Mouse (Mus musculus): ENCODE data around the gene Krtap5-1. TPM values are rescaled to one million over a fixed set of nuclear protein-coding genes. Genes with fewer than 3 reads are reported as not detected.
"Not testable (repeated sequence)": the region's sequence is repeated elsewhere in the genome, so short reads cannot be mapped to it uniquely, and the experiment has no call there.

Krtap5-1 gene
- total RNA-seq (2021), result not detected
- long read RNA-seq, experiment 1, result 0 reads
- long read RNA-seq, experiment 2, result 0 reads

DNA sequence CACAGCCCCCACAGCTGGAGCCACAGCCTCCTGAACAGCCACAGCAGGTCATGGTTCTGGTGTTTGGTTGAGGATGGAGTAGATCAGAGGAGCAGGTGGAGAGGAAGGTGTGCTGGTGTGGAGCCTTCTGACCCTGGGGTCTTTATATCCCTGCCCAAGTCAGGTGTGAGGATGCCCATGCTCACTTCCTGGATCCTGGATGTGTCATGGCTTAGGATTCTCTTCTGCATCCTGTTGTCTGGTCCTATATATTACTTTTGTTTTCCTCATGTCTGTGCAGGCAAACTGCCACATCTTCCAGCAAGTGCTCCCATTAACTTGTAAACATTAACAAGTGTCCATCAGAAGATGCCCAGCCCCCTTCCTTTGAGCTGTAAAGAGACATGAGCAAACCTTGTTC lies at the start of gene Krtap5-1:
Gene Krtap5-1 (minus strand): TSS at position 101 of the 400 bp plus-strand sequence.
- DNase-seq; intact Hi-C loops (cut with DNase I; ENCODE audit: low total_unique reads): not testable (repeated sequence)

- intact Hi-C loops (cut with DNase I; ENCODE audit: low total_unique reads), result no loop called here
- no peak for DNase-seq
Observed at GRCm38 (mm10) chr7:142342247-142342640, 45.3 kb upstream of the Krtap5-1 start.

DNA sequence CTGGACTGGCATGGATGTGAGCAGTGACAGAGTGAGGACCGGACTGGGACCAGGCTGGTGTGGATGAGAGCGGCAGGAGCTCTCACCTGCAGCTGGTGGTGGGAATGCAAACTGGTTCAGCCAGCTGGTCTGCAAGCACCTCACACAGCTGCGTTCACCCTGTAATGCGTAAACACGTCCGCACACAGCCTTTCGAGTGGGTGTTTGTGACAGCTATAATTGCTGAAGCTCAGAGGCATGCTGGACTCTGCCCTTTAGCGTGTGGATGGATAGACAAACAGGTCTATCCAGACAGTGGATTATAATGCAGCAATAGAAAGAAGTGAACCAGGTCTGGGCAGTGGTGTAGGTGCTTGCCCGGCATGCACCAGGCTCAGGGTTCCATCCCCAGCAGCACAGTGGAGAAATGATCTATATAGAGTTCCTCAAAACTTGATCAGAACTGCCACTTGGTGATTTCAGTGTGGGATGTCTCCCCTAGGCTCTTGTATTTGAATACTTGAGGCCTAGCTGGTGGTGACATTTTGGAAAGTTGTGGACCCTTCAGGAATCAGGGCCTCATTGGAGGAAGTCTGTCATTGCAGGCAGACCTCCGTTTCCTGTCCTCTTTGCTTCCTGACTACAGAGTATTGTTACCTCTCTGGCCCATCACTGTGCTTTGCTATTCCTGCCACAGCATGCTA lies 44.8 kb upstream of the Krtap5-1 start:
- intact Hi-C loops (cut with DNase I; ENCODE audit: low total_unique reads), result no loop called here
- DNase-seq, result no peak

DNA sequence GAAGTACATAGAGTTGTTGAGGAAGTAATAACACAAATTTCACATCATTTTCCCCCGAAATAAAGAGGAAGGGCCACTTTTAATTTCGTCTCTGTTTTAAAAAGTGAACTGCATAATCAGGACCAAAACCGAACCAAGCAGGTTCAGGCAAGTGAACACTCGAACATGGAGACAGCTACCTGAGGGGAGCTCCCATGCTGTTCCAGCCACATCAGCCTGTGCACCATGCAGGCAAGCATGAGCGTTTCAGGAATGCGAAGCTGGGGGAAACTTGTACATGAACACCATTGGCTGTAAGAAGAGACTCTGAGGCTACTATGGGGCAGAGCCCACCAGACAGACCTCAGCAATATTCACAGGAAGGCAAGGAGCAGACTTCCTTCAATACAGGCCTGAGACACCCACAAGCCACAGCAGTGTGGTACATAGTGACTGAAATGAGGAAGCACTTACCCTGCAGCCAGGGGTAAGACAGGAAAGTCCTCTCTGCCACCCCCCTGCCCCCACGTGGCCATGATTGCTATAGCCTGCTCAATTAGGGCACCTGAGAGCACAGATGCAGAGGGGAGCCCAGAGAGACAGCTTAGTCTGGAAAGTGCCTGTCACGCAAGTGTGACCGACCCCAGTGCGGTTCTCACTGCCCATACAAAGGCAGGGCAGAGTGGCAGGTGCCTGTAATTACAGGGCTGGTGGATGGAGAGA lies 43.5 kb upstream of the Krtap5-1 start:
- intact Hi-C loops (cut with DNase I; ENCODE audit: low total_unique reads), result no loop called here
- DNase-seq, result no peak

DNA sequence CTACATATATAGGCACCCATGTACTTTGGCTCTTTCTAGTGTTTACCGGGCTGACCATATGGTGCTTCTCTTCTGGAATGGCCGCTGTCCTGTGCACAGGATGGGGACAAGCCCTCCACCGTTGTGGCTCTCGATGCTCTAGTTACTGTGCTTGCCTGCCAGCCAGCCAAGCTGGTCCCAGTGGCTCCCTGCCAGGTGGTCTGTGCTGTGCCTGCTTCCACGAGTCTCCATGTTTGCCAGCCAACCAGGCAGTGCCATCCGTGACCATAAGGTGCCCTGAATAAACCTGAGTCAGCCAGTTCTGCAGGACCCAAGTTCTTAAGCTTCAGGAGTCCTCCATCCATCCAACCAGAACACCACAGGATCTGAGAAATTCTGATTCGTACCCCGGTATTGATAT lies 38.2 kb upstream of the Krtap5-1 start:
- intact Hi-C loops (cut with DNase I; ENCODE audit: low total_unique reads), result loop anchor here (5.0 to 10.0 kb wide), 2 partner anchors 92 to 340 kb away; no protein-coding TSS in a partner anchor
- peak; percentile 26 for DNase-seq

GRCm38 (mm10) chr7:142334246-142334645 lies 37.3 kb upstream of the Krtap5-1 start:
- intact Hi-C loops (cut with DNase I; ENCODE audit: low total_unique reads), result loop anchor here (10.0 kb wide), 1 partner anchor 341 kb away; no protein-coding TSS in a partner anchor

DNA sequence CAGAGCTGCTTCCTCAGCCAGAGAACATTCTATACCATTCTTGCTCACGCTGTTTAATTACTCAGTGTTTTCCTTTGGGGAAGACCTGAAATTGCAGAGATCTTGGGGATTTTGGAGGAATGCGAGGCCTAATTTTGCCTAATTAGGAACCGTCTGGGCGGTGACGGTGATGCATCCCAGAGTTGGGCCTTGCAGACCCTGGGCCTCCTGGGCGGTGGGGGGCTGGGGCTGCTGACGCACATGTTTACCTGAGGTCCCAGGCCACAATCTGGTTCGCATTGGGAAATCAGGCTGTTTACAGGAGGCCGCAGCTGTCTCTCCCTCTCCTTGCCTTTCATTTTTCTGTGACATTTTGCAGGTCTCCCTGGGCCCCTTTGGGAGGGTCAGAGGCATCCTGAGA lies 35.8 kb upstream of the Krtap5-1 start:
- intact Hi-C loops (cut with DNase I; ENCODE audit: low total_unique reads), result loop anchor here (10.0 kb wide), 1 partner anchor 342 kb away; no protein-coding TSS in a partner anchor
- DNase-seq, result not testable (repeated sequence)

More at GRCm38 (mm10) chr7:142334246-142334645, 37.3 kb upstream of the Krtap5-1 start:
- DNase-seq, result peak; percentile 88

DNA sequence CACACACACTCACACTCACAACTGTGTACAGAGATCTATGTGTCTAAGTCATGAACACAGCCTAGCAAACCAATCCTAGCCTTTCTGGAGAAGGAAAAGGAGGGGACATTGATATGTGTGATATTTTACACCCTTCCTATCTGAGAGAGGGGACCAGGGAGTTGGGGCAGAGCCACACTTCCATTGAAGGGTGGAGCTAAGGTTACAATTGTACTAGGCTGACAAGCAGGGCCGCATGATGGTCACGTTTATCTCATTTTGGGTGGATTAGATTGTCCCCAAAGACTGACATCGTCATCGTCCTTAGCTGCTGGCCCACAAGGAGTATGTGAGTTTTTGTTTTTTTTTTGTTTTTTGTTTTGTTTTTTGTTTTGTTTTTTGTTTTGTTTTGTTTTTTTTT lies 34.4 kb upstream of the Krtap5-1 start:
- intact Hi-C loops (cut with DNase I; ENCODE audit: low total_unique reads), result loop anchor here (10.0 kb wide), 1 partner anchor 344 kb away; no protein-coding TSS in a partner anchor

GRCm38 (mm10) chr7:142330271-142330724 lies 33.4 kb upstream of the Krtap5-1 start:
- DNase-seq, result peak; percentile 50
- intact Hi-C loops (cut with DNase I; ENCODE audit: low total_unique reads), result loop anchor here (10.0 kb wide), 1 partner anchor 345 kb away; no protein-coding TSS in a partner anchor

More for the DNA sequence above, 34.4 kb upstream of the Krtap5-1 start:
- DNase-seq, result no peak

- intact Hi-C loops (cut with DNase I; ENCODE audit: low total_unique reads), result no loop called here
Observed at GRCm38 (mm10) chr7:142328507-142328906, 31.6 kb upstream of the Krtap5-1 start.

GRCm38 (mm10) chr7:142326714-142327445 lies 30.0 kb upstream of the Krtap5-1 start:
- intact Hi-C loops (cut with DNase I; ENCODE audit: low total_unique reads), result no loop called here

More at GRCm38 (mm10) chr7:142328507-142328906, 31.6 kb upstream of the Krtap5-1 start:
- no peak for DNase-seq

GRCm38 (mm10) chr7:142323396-142324117 lies 26.6 kb upstream of the Krtap5-1 start:
- DNase-seq, result no peak
- intact Hi-C loops (cut with DNase I; ENCODE audit: low total_unique reads), result no loop called here

More at GRCm38 (mm10) chr7:142326714-142327445, 30.0 kb upstream of the Krtap5-1 start:
- DNase-seq, result no peak

- DNase-seq, result no peak
- intact Hi-C loops (cut with DNase I; ENCODE audit: low total_unique reads), result no loop called here
Observed at GRCm38 (mm10) chr7:142322641-142323040, 25.7 kb upstream of the Krtap5-1 start.

GRCm38 (mm10) chr7:142321637-142322306 lies 24.9 kb upstream of the Krtap5-1 start:
- intact Hi-C loops (cut with DNase I; ENCODE audit: low total_unique reads); DNase-seq: not testable (repeated sequence)

DNA sequence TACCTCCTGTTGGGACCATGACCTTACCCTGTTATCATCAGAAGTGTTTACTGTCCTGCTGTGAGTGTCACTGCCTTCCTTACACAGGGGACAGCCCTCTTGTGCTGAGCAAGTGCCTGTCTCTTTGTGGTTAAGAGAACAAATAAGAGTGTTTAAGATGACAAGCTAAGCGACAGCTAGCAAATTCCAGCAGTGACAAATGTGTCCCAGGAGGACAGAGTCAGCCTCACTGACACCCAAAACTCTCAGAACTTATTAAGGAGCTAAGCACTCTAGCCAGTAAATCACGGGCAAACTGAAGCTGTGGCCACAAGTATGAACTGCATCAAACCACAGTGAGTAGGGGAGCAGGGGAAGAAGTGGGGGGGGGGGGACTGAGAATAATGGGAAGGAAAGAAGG lies 24.0 kb upstream of the Krtap5-1 start:
- intact Hi-C loops (cut with DNase I; ENCODE audit: low total_unique reads), result no loop called here

GRCm38 (mm10) chr7:142319124-142319523 lies 22.2 kb upstream of the Krtap5-1 start:
- intact Hi-C loops (cut with DNase I; ENCODE audit: low total_unique reads), result loop anchor here (10.0 kb wide), 1 partner anchor 266 kb away; no protein-coding TSS in a partner anchor
- DNase-seq, result no peak

More for the DNA sequence above, 24.0 kb upstream of the Krtap5-1 start:
- DNase-seq, result no peak

- DNase-seq, result no peak
- intact Hi-C loops (cut with DNase I; ENCODE audit: low total_unique reads), result loop anchor here (10.0 kb wide), 1 partner anchor 268 kb away; no protein-coding TSS in a partner anchor
Observed at GRCm38 (mm10) chr7:142317216-142317615, 20.3 kb upstream of the Krtap5-1 start.

GRCm38 (mm10) chr7:142316558-142316957 lies 19.6 kb upstream of the Krtap5-1 start:
- intact Hi-C loops (cut with DNase I; ENCODE audit: low total_unique reads), result loop anchor here (10.0 kb wide), 1 partner anchor 268 kb away; no protein-coding TSS in a partner anchor
- no peak for DNase-seq

Data from gastrocnemius, postnatal 14 days (tissue).